Mouse (Mus musculus) cerebral cortex, adult 2 months (tissue): ENCODE measurements around the gene Dusp16.

Experiments
- WGBS: fragments of 180-500 bp; shearing (Covaris S2); methylation state at CpG from one replicate; pipeline ENCODE4 v1.1.7; 2018; 5-methylcytosine and 5-hydroxymethylcytosine counted together

Dusp16 gene

DNA sequence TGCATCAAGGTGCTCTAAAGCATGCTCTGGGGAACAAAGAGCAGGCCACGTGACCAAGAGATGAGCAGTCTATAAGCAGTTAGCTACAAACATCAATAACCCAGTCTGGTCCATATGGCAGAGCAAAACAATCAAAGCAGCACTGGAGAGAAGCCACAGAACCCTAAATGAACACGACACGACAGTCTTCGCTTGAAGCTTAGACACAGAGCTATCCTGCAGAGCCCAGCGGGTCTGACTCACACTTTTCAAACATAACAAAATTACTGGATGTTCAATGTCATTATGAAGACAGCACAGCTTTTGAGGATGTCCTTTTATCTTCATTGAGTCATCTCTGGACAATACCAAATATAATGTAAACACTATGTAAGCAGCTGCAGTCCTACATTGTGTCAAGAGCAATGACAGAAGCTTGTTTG is 58.6 kb downstream of the Dusp16 start:
- 58% methylated on average over 5 of the region's 5 CpGs for WGBS

DNA sequence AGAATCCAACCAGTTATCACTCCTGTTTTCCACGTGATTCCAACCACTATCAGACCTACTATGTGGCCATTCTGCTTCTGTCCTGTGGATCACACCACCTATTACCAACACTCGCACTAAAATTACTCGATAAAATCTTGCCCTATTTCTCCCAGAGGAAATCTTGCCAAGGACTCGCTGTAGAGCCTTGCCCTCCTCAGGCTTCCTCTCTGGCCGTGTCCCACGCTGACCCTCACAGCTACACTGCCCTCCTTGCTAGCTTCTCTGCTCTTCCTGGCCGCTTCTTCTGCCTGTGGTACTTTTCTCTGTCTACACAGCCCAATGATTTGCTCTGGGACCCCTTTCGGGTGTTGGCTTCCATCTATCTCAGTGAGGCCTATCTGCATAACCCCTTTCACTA is 59.6 kb downstream of the Dusp16 start:
- WGBS = 96% methylated on average over 8 of the region's 8 CpGs

DNA sequence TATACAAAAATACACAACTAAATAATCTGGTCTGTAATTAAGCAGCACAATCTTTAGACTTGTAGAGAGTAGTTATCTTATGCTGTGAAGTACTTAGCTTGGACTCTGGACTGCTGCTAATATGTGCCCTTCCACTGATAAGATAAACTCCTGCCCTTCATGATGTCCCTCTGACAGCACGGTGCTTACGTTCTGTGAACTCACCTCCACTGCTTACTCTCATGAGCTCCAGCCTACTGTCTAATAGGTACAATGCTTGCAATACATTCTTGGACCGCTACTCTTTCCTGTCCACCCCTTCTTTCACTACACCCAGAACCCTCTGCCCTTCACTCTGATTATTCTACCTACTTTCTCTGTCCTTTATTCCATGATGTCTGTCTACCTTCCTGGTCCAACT is 61.4 kb downstream of the Dusp16 start:
- 92% methylated on average over 3 of the region's 3 CpGs for WGBS

DNA sequence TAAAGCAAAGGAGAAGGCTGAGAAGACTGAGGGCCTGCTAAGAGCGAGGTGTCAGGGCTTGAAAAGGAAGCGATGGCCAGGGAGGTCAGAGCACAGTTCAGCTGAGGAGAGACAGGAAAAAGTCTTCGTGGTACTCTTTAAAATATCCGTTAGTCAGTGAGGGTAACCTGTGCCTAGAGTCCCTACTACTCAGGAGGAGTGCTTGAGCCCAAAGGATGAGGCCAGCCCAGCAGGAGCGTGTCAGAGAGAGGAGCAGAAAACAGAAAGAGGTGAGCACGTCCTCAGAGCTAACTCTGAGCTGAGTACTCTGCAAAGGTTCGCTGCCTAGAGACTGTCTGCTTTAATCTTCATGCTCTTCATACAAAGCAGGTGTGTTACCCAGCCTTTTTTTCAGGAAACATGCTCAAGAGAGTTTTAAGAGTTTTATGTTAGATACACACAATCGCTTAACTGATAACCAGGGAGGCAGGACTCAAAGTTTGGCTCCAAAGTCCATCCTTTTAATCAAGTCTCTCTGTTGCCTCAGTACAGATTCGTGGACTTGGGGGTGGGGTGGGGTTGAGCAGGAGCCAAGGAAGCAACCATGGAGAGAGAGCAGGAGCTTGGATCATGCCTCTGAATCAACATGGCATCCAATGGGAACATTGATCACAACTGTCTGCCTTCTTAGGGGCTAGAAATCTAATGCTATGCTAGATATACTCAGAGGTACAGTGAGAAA is 68.4 kb downstream of the Dusp16 start:
- 89% methylated on average over 9 of the region's 9 CpGs for WGBS

DNA sequence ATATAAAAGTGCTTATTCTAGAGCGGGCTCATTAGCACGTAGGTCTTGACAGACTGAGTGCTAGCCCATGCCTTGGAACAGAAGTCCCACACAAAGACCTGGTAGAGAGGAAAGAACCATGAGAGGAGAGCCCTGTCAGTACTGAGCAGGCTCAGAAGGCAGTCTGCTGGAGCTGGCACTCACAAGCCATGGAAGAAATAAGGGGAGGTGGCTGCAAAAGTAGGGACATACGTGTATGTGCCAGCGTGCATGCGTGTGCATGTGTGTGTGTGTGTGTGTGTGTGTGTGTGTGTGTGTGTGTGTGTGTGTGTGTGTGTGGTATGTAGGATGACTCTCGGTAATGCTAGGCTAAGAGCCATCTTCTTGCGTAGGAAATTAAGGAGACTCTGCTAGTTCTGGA is 69.1 kb downstream of the Dusp16 start:
- WGBS = 90% methylated on average over 7 of the region's 7 CpGs

DNA sequence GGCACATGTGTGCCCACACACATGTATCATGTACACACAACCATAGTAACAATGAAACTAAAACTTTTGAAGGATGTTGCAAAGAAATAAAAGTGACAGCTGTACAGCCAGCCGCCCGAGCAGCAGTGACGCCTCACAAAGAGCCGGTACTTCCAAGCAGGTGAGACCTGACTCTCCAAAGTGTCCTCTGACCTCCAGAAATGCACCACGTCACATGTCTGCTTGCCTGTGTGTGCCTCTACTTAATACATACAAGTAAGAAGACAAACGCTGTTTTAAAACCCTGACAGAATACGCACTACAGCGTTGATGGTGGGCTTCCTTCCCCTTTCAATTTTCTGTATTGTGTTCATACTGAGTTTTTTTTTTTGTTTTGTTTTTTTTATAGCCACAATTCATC is 69.5 kb downstream of the Dusp16 start:
- 99% methylated on average over 8 of the region's 8 CpGs for WGBS

DNA sequence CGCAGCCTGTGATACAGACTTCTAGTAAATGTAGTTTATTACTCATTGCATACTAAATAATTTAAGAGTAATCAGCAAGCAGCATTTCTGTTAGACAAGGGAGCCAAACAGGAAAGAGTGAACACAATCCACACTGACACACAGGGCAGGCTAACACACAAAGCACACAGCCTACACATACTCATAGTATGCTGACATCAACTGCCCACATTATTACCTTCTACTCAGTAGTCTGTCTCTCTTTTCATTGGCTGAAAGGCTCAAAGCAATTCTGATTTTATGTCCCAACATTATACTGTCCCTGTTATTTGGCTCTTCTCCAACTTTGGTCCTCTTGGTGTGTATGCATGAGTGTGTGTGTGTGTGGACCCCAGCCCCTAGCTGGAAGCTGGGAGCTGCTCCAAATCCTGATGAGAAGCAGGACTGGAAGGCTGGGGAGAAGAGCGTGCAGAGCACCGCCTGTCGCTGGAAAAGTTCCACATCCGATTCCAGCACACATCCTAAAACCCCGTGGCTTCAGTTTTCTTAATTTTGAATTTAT is 70.6 kb downstream of the Dusp16 start:
- WGBS = 75% methylated on average over 6 of the region's 6 CpGs

DNA sequence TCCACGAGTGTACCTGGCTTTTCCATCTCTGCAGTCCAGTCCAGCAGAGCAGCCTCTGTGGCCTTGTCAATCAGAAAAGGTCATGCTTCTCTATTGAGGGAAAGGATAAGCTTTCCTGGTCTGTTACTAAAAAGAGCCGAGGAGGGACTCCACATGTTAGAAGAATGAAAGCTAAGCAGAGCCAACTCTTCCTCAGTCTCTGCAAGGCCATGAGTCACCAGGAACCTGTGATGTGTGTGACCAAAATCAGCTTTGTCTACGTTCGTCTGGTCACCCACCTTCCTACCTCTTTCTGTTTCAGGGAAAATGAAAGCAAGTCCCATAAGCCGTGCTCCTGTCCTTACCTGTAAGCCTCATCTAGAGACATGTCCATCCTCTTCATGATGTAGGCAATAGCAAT is 72.3 kb downstream of the Dusp16 start:
- WGBS = 71% methylated on average over 5 of the region's 5 CpGs

DNA sequence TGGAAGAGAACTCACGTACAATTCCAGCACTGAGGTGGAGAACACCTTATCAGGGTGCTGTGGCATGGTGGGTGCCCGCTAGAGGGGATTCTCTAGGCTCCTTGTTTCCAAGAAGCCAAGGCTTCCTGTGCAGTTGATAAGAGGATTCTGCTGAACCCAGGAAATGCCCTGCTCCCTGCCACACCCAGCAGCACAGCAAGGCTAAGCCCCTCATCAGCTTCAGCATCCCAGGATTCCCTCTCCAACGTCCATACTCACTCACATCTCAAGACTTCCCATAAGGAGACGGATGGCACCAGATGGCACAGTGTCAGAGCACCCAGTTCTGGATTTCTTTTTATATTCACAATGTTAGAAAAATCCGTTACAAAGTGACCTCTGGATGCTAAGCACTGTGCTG is 73.3 kb downstream of the Dusp16 start:
- WGBS = 74% methylated on average over 5 of the region's 5 CpGs

DNA sequence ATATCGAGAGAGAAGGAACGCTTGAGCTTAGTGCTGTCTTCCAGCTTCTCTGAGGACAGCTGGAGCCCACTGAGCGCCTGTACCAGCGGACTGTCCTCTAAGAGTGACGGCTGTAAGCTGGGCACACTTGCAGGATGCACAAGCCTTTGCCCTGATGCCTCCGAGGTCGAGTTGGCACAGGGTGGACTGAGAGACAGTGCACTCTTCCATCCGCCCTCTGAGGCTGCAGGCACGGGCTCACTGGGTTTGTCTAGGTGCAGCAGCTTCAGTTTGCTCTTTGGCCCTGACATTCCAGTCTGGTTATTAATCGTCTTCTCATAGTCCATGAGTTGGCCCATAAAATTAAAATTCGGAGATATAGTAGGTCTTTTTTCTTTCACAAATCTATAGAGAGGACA is 73.8 kb downstream of the Dusp16 start:
- 77% methylated on average over 11 of the region's 11 CpGs for WGBS

DNA sequence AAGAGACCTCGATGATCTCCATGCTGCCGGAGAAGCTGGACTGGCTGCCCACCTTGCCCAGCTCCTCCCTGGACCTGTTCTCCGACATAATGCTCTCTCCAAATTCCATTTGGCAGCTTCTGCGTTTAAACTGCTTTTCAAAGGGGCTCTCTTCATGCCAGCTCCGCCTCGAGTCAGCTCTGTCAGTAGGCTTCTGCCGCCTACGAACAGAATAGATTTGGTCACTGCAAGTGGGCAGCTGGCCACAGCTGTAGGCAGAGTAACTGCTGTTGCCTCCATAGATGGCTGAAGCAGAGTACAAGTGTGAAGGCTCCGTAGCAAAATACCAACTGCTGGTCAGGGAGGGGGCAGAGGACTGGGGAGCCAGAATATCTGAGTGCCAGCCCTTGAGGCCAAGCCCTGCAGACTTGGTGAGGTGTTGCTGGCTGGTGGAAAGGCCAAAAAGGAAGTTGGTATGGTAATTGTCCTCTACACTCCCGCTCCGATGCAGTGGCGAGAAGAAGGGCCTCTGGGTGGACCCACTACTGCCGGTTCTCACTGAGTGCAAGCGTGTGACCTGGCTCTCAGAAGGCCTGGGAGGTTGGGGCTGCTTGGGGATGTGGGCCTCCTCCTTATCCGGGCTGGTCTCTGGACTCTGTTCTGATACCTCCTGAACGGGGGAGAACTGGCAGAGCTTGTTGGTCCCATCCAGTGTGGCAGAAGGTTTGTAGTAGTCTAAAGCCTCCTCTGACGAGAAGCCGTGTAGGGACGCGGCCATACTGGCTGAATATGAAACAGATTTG is 74.3 kb downstream of the Dusp16 start:
- 57% methylated on average over 20 of the region's 20 CpGs for WGBS

DNA sequence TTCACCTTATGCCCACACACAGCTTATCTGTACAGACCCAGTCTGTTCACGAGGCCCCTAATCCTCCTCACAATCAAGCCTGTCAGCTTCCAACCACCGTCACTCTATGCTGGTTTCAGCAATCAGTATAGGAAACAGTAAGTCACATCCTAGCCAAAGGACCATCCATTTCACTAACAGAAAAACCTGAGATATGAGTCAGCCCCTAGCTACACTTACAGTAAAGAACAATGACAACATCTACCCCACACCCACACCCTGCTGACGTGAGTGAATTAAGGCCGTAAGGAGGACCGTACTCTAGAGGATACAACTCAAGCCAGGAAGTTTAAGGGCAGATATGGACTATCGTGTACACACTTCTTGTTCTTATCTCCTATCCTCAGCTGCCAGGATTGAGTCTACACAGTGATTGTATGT is 76.2 kb downstream of the Dusp16 start:
- WGBS = 67% methylated on average over 6 of the region's 6 CpGs

DNA sequence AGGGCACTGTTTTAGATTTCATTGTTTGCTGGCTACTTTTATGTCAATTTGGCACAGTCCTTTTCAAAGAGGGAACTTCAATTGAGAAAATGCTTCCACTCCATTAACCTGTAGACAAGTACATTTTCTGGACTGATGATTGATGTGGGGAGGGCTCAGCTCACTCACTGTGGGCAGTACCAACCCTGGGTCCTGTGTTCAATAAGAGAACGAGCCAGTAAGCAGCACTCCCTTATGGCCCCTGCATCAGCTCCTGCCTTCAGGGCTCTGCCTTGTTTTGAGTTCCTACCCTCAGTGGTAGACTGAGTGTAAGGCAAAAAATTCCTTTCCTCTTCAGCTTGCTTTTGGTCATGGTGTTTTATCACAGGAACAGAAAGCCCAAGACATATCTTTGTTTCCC is 78.5 kb downstream of the Dusp16 start:
- WGBS = 81% methylated on average over 1 of the region's 1 CpGs

DNA sequence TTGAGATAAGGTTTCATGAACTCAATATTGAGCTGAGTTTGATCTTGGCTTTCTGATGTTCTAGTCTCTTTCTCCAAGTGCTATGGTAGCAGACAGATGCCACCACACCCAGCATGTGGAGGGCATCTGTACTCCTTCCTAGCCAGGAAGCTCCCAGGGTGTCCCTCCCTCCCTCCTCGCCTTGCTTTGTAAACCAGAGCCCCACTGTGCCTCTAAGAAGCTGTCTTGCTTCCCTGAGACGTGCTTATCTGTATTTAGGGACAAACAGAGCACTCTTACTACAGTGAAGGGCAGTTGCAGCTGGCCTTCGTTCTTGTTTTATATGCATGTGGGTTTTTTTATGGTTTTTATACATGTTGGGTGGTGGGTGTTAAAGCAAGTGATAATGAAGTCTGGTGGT is 79.1 kb downstream of the Dusp16 start:
- WGBS = 46% methylated on average over 3 of the region's 3 CpGs

DNA sequence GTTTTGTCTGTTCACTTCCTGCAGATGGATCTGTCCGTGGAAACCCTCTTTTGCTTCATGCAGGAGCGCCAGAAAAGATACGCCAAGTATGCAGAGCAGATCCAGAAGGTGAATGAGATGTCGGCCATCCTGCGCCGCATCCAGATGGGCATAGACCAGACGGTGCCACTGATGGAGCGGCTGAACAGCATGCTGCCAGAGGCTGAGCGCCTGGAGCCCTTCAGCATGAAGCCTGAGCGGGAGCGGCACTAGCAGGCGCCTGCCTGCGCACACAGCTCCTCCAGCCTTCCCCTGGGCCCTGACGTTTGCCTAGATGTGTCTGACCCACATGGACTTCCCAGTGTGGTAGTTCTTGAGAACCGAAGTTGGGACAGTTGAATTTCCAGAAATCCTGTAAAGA is 82.4 kb downstream of the Dusp16 start:
- 74% methylated on average over 15 of the region's 15 CpGs for WGBS

DNA sequence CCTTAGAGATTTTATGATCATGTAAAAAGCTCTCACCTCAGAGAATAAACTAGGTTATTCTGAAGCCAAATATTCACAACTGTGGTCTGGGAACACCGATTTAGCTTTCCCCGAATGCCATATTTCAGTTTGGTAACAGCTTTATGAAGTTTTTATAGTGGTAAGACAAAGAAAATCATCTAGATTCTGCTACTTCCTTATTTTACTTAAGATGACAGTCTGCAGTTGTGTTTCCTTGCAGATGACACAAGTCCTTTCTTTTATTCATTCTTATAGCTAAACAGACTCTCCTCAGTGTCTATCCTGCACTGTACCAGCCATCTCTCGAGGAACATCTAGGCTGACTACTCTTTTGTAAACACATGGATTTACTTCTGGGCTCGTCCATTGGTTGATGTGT is 86.0 kb downstream of the Dusp16 start:
- WGBS = 67% methylated on average over 4 of the region's 4 CpGs

DNA sequence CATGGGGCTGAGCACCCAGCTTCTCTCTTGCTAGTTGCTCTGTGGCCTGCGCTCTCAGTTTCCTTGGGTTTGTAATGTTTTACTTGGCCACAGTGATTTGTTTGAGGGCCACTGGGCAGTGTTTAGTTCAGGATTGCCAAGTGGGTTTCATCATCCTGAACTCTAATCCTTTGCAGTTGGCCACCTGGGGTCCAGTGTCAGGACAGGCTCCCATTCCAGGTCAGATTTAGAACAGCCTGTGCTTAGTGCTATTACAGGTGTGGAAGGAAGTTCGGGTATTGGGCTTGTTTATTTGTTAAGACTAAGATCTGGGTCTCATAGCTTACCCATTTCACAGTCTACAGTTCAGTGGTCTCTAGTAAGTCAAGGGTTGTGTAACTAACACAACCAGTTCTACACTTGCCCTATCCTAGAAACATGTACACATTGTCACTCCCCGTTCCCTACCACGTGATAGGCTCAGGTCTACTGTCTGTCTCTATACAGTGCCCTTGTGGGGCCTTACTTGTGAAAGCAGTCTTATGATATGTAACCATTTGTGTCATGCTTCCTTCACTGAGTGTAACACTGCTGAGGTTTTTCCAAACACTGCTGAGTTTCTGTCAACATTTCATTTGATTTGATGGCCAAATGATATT is 89.3 kb downstream of the Dusp16 start:
- WGBS = 92% methylated on average over 4 of the region's 4 CpGs

DNA sequence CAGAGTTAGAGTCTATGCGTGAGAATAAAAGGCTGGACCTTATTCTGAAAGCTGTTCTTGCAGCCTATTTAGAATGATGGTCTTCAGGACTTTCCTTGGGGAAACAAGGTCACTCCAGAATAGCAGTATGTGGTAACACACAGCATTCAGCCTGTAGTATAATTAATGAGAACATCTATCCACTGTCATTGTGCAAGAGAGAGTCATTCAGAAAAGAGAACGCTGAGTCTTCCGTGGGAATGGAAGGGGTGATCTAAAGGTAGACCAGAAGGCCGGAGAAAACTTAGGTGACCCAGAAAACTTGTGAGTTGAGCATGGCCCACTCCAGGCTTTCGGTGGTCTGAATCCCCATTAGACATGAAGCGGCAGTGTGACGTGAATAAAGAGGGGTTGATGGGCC is 90.2 kb downstream of the Dusp16 start:
- 97% methylated on average over 7 of the region's 7 CpGs for WGBS

DNA sequence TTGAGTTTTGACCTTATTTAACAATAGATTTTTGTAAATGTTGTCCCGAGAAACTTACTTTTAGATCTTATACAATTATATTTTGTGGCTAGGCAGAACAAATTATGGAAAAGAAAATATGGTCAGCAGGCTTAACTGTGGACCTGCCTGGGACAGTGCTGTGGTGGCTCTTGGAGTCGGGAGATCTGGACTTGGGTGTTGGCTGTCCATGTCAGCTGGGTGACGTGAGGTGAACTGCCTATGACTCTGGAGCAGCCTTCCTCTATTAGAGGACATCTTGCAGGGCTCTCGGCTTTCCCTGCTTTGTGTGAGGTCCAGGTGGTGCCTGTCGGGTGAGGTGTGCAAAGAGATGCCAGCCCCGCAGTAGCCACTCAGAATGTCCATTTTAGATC is 91.2 kb downstream of the Dusp16 start:
- WGBS = 90% methylated on average over 6 of the region's 6 CpGs

DNA sequence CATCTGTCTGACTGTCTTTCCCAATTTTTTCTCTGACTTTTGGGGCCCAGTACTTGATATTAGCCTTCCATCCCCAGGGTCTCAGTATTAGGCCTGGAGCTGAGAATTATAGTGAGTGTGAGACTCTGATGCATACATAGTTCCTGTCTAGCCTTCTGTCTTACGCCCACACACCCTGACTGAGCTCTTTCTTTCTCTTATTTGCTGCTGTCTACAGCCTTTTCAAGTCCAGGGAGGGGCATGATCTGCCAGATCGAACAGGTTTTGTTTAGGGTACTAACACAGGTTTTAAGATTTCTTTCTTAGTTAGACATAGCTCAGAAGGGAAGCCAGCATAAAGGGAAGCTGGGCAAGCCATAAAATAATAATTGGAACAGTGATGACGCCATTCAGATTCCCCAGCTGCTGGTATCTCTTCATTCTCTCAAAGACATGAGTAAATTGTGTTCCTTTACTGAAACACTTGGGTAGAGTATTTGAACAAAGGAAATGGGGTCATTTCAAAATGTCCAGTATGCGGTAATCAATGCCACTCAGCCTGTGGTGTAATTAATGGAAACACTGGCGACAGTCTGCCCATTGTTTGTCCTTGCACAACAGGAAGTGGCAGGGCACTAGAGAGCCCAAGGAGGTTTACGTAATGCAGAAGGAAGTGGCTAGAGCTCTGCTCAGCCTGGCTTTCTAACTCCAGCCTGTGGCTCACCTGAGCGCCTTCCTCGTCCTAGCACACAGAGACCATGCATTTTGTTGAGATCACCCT is 91.8 kb downstream of the Dusp16 start:
- WGBS = 57% methylated on average over 8 of the region's 8 CpGs

DNA sequence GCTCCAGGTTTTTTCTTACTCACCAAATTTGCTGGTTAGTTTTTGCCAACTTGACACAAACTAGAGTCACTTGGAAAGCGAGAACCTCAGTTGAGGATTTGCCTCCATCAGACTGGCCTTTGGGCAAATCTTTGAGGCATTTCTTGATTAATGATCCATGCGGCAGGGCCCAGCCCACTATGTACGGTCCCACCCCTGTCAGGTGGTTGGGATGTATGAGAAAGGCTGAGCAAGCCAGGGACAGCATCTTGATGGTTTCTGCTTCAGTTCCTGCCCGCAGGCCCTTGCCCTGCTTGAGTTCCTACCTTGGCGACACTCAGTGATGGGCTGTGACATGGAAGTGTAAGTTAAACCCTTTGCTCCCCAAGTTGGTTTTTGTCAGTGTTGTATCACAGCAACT is 94.2 kb downstream of the Dusp16 start:
- 99% methylated on average over 5 of the region's 5 CpGs for WGBS

DNA sequence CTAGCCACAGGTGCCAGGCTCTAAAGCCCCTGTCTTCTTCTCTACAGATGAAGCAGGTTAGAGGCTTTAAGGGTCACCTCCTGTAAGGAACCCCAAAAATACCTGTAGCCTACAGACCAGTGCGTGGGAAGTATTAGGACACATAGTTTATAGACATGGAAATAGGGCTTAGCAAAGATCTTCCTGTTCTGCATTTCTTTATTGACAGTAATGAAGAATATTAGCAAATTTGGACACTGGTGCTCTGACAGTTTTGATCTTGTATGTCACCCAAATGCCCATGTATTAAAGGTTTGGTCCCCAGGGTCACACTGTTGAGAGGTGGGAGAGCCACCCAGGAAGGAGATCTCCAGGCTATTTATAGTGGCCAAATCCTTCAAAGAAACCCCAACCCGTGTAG is 95.9 kb downstream of the Dusp16 start:
- WGBS = 57% methylated on average over 2 of the region's 2 CpGs
